Mouse (Mus musculus) spleen, adult 2 months (tissue): ENCODE data around the gene Eddm3b.

Source experiments
- CTCF ChIP-seq: fragments of 200-500 bp; IDR thresholded peaks from 2 replicates; pipeline ENCODE4 v1.5.1; 2011; ENCODE audit warnings: mild to moderate bottlenecking, inconsistent platforms; ENCODE audit not compliant: insufficient read depth, insufficient read length, insufficient replicate concordance; ENCODE audit errors: extremely low read depth
- POLR2A ChIP-seq: fragments of 200-500 bp; IDR thresholded peaks from 2 replicates; pipeline ENCODE4 v1.6.1; 2011; ENCODE audit warnings: low read depth, low read length, inconsistent platforms

DNA sequence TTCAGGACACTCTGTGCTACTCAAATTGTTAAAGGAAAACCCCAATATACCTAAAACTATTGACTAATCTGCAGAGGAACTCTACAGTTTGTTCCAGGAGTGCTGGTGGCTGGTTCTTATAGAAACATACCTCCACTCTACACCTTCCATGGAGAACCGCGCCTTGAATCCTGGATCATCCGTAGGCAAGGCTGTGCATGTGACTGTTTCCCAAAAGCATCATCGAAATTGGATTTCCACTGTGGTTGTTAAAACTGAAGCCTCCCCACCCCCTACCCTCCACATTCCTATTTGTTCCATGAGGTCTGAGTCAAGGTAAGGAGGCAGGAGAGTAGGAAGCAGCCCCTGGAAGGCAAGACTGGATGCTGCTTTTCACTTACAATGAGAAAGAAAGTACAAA is 30.2 kb downstream of the Eddm3b start:
- TF ChIP-seq CTCF (no peak), POLR2A (no peak)
